Mouse (Mus musculus): ENCODE data around the gene Fam89b.

The Fam89b gene

GRCm38 (mm10) chr19:5739446-5739845 is 10.0 kb upstream of the Fam89b start:
- no peak for DNase-seq

- DNase-seq = no peak
These were observed 4.9 kb upstream of the Fam89b start for GRCm38 (mm10) chr19:5734325-5734724.

GRCm38 (mm10) chr19:5731264-5731978 is 2.0 kb upstream of the Fam89b start:
- peak; percentile 94 for DNase-seq

GRCm38 (mm10) chr19:5730314-5731186 is 1.1 kb upstream of the Fam89b start:
- peak; percentile 70 for DNase-seq

GRCm38 (mm10) chr19:5728631-5729443 is 616 bp downstream of the Fam89b start:
- DNase-seq = peak; percentile 69

GRCm38 (mm10) chr19:5727701-5728100 is 1.8 kb downstream of the Fam89b start:
- peak; percentile 89 for DNase-seq

- DNase-seq = no peak
These were observed 2.4 kb downstream of the Fam89b start for GRCm38 (mm10) chr19:5726961-5727578.

- DNase-seq = no peak
These were observed 3.5 kb downstream of the Fam89b start, which contains the start of gene Ehbp1l1 for GRCm38 (mm10) chr19:5725767-5726515. TSS of gene Ehbp1l1 (minus strand) at chr19:5726317.

GRCm38 (mm10) chr19:5725029-5725707 is 4.3 kb downstream of the Fam89b start:
- no peak for DNase-seq

- no peak for DNase-seq
These were observed 4.9 kb downstream of the Fam89b start for GRCm38 (mm10) chr19:5724549-5724941.

GRCm38 (mm10) chr19:5723934-5724548 is 5.4 kb downstream of the Fam89b start:
- DNase-seq = no peak

GRCm38 (mm10) chr19:5722848-5723425 is 6.5 kb downstream of the Fam89b start:
- no peak for DNase-seq

- DNase-seq = no peak
These were observed 8.2 kb downstream of the Fam89b start for GRCm38 (mm10) chr19:5721233-5721632.

GRCm38 (mm10) chr19:5716955-5717354 is 12.5 kb downstream of the Fam89b start:
- no peak for DNase-seq

GRCm38 (mm10) chr19:5715793-5716688 is 13.4 kb downstream of the Fam89b start:
- no peak for DNase-seq

- no peak for DNase-seq
These were observed 15.7 kb downstream of the Fam89b start for GRCm38 (mm10) chr19:5713730-5714129.

- DNase-seq = no peak
These were observed 16.2 kb downstream of the Fam89b start for GRCm38 (mm10) chr19:5713255-5713654.

GRCm38 (mm10) chr19:5711907-5712460 is 17.5 kb downstream of the Fam89b start:
- no peak for DNase-seq

- DNase-seq = peak; percentile 86
These were observed 18.2 kb downstream of the Fam89b start for GRCm38 (mm10) chr19:5711218-5711617.
